Mouse (Mus musculus) embryonic facial prominence, embryonic 14.5 days (tissue): ENCODE measurements at regions not wholly inside any gene's neighbourhood (a gene's known extent, or its start where the extent isn't known, plus 50 kb on each side); places are given as distances from the start of the nearest gene placed in this dataset.

Experiments used
- ATAC-seq: fragments of 200-750 bp; cut with Nextera tagmentation; 2 replicates; pipeline ENCODE4 v1.8.0; 2017; ENCODE audit warnings: low read depth, moderate number of reproducible peaks, moderate TSS enrichment
- DNase-seq: peaks from one replicate; pipeline ENCODE4 v3.0.0-alpha.2; 2015; ENCODE audit warnings: low spot score
- H3K27ac ChIP-seq: fragments of 300-500 bp; sonication (generic); replicated peaks from 2 replicates; pipeline ENCODE4 v1.5.1; 2014; ENCODE audit warnings: low read depth, mild to moderate bottlenecking, low read length, moderate library complexity
- H3K27me3 ChIP-seq: fragments of 300-500 bp; sonication (generic); replicated peaks from 2 replicates; pipeline ENCODE4 v1.6.1; 2014; ENCODE audit warnings: low read length; ENCODE audit not compliant: control insufficient read depth, insufficient read depth
- H3K36me3 ChIP-seq: fragments of 300-500 bp; sonication (generic); 2 replicates; pipeline ENCODE4 v1.6.1; 2014; ENCODE audit warnings: low read length, mixed read lengths; ENCODE audit not compliant: control insufficient read depth, insufficient read depth
- H3K4me1 ChIP-seq: fragments of 300-500 bp; sonication (generic); 2 replicates; pipeline ENCODE4 v1.6.1; 2014; ENCODE audit warnings: antibody characterized with exemption, low read length; ENCODE audit not compliant: control insufficient read depth, insufficient read depth
- H3K4me2 ChIP-seq: fragments of 300-500 bp; sonication (generic); 2 replicates; pipeline ENCODE4 v1.6.1; 2014; ENCODE audit warnings: low read depth, mild to moderate bottlenecking, low read length, moderate library complexity, mixed read lengths
- H3K4me3 ChIP-seq: fragments of 300-500 bp; sonication (generic); 2 replicates; pipeline ENCODE4 v1.5.1; 2014; ENCODE audit warnings: low read depth, mild to moderate bottlenecking, low read length
- H3K9ac ChIP-seq: fragments of 300-500 bp; sonication (generic); 2 replicates; pipeline ENCODE4 v1.6.1; 2014; ENCODE audit warnings: low read depth, mild to moderate bottlenecking, low read length, moderate library complexity, mixed read lengths
- H3K9me3 ChIP-seq: fragments of 300-500 bp; sonication (generic); 2 replicates; pipeline ENCODE4 v1.6.1; 2016; ENCODE audit warnings: low read length; ENCODE audit not compliant: control insufficient read depth
- WGBS: fragments of 180-500 bp; shearing (Covaris S2); extraction: QIAGEN DNeasy Blood & Tissue Kit; methylation state at CpG from one replicate; pipeline ENCODE4 v1.1.7; 2014; 5-methylcytosine and 5-hydroxymethylcytosine counted together

GRCm38 (mm10) chr6:100341305-100342290 lies 54.3 kb upstream of the Rybp start:
- ATAC-seq (no peak), DNase-seq (peak; percentile 20)
- Histone ChIP-seq H3K36me3 (no peaks in the 10 kb centered on the region), H3K4me2 (no peak overlapping the region), H3K27ac (no peak overlapping the region), H3K4me1 (peaks cover 4% of the 10 kb centered on the region), H3K9me3 (no peaks in the 10 kb centered on the region), H3K27me3 (0 out of 2 replicates have a peak, but pooled peaks cover 1% of the 10 kb centered on the region), H3K9ac (no peak overlapping the region), H3K4me3 (no peak overlapping the region)
- WGBS: 52% methylated on average over 13 of the region's 13 CpGs

- no peak for ATAC-seq
- Histone ChIP-seq H3K27me3 (0 out of 2 replicates have a peak, but pooled peaks cover 3% of the 10 kb centered on the region), H3K4me1 (peaks cover 22% of the 10 kb centered on the region), H3K36me3 (no peaks in the 10 kb centered on the region), H3K9me3 (no peaks in the 10 kb centered on the region), H3K4me2 (no peak overlapping the region), H3K4me3 (no peak overlapping the region), H3K27ac (no peak overlapping the region), H3K9ac (no peak overlapping the region)
- DNase-seq: no peak
- WGBS: 89% methylated on average over 4 of the region's 4 CpGs
These were observed 51.0 kb upstream of the Rybp start for GRCm38 (mm10) chr6:100338291-100338690.
